Mouse (Mus musculus): ENCODE results near the gene Ddx3x.

GRCm38 (mm10) chrX:13240646-13241425, 39.9 kb upstream of the Ddx3x start:
- TF ChIP-seq POLR2A (IDR thresholded peaks at IDR 0.05; ENCODE audit: low read depth, low read length) (no peak; the same call in 1 of the 2 replicates), EP300 (IDR thresholded peaks at IDR 0.05; ENCODE audit: low read length) (no peak), CTCF (conservative IDR thresholded peaks at IDR 0.05 in 1 of 2, IDR thresholded peaks at IDR 0.05 in 1 of 2; ENCODE audit: low read depth in 2 of 2, low read length in 2 of 2) (no peak), ZNF384 (IDR thresholded peaks at IDR 0.05; ENCODE audit: low read depth, low read length) (no peak), MYC (IDR thresholded peaks at IDR 0.05; ENCODE audit: low read depth, low read length) (no peak), MAX (IDR thresholded peaks at IDR 0.05; ENCODE audit: low read length) (no peak), ELF1 (IDR thresholded peaks at IDR 0.05; ENCODE audit: low read depth, low read length) (no peak), SMC3 (IDR thresholded peaks at IDR 0.05; ENCODE audit: low read depth, low read length) (no peak), ETS1 (conservative IDR thresholded peaks at IDR 0.05; ENCODE audit: low read depth, low read length) (no peak), HCFC1 (IDR thresholded peaks at IDR 0.05; ENCODE audit: low read depth, low read length) (no peak), E2F4 (IDR thresholded peaks at IDR 0.05; ENCODE audit: insufficient replicate concordance, low read depth, low read length) (no peak), POLR2AphosphoS2 (IDR thresholded peaks at IDR 0.05; ENCODE audit: low read depth, low read length) (no peak)
